Mouse (Mus musculus) midbrain, embryonic 15.5 days (tissue): ENCODE measurements around the gene Olfr980. TPM values are rescaled to one million over a fixed set of nuclear protein-coding genes. Genes with fewer than 3 reads are reported as not detected.
"Not testable (repeated sequence)": the region's sequence is repeated elsewhere in the genome, so short reads cannot be mapped to it uniquely, and the experiment has no call there.

Experiments used
- ATAC-seq: fragments of 200-750 bp; cut with Nextera tagmentation; replicated peaks from 2 replicates; pipeline ENCODE4 v1.8.0; 2017; ENCODE audit warnings: moderate TSS enrichment
- H3K27ac ChIP-seq: fragments of 300-500 bp; sonication (generic); 2 replicates; pipeline ENCODE4 v1.5.1; 2015; ENCODE audit warnings: mild to moderate bottlenecking, inconsistent platforms
- H3K27me3 ChIP-seq: fragments of 300-500 bp; sonication (generic); replicated peaks from 2 replicates; pipeline ENCODE4 v1.6.1; 2015; ENCODE audit warnings: inconsistent platforms
- H3K36me3 ChIP-seq: fragments of 300-500 bp; sonication (generic); replicated peaks from 2 replicates; pipeline ENCODE4 v1.6.1; 2015; ENCODE audit warnings: inconsistent platforms
- H3K4me1 ChIP-seq: fragments of 300-500 bp; sonication (generic); 2 replicates; pipeline ENCODE4 v1.6.1; 2015; ENCODE audit warnings: inconsistent platforms
- H3K4me2 ChIP-seq: fragments of 300-500 bp; sonication (generic); 2 replicates; pipeline ENCODE4 v1.6.1; 2015; ENCODE audit warnings: inconsistent platforms, mild to moderate bottlenecking, moderate library complexity
- H3K4me3 ChIP-seq: fragments of 300-500 bp; sonication (generic); 2 replicates; pipeline ENCODE4 v1.5.1; 2015; ENCODE audit warnings: mild to moderate bottlenecking, inconsistent platforms
- H3K9ac ChIP-seq: fragments of 300-500 bp; sonication (generic); 2 replicates; pipeline ENCODE4 v1.6.1; 2015; ENCODE audit warnings: mild to moderate bottlenecking, inconsistent platforms
- H3K9me3 ChIP-seq: fragments of 300-500 bp; sonication (generic); 2 replicates; pipeline ENCODE4 v1.6.1; 2016; ENCODE audit warnings: inconsistent platforms
- WGBS: fragments of 180-500 bp; shearing (Covaris S2); methylation state at CpG from one replicate; pipeline ENCODE4 v1.1.7; 2015; ENCODE audit warnings: mixed read lengths; 5-methylcytosine and 5-hydroxymethylcytosine counted together
- polyA plus RNA-seq: library from polyadenylated mRNA; unstranded; fragments of >200 nt; fragmentation: Nextera tagmentation; extraction: Ambion mirVana; gene quantifications from 2 replicates; pipeline ENCODE4 v1.2.1, GENCODE M21; 2015

Gene Olfr980
- not detected in 2 replicates for polyA plus RNA-seq

GRCm38 (mm10) chr9:40009482-40009881, at the start of gene Olfr980:
Gene Olfr980 (minus strand): TSS chr9:40009582.
- Histone ChIP-seq H3K27me3 (no peaks in the 10 kb centered on the region), H3K4me3 (no peak within 1 kb of the TSS), H3K27ac (no peak within 1 kb of the TSS), H3K4me1 (no peaks in the 10 kb centered on the region), H3K9me3 (no peaks in the 10 kb centered on the region), H3K4me2 (no peak within 1 kb of the TSS), H3K36me3 (no peaks in the 10 kb centered on the region), H3K9ac (no peak within 1 kb of the TSS)
- ATAC-seq: no peak
- WGBS: 92% methylated on average over 1 of the region's 1 CpGs

DNA sequence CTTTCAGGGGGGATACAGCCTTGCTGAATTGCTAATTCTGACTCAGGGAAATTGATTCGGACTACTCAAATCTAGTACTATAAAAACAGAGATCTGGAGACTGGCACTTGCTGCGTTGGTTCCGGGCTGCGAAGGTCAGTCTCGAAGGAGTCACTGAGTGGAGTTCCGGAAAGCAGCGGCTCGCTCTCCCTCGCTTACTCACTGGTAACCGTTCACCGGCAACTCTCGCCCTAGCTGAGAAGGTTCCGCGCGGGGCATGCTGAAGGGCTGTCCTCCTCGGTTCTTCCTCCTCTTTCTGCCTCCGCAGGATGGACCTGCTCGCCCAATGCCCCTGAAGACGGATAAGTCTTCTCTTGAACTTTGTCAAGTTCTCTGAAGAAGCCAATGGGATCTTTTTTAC, 40.8 kb upstream of the Olfr980 start:
- H3K4me3 ChIP-seq: no peak overlapping the region
- ATAC-seq: no peak
- no peaks in the 10 kb centered on the region for H3K27me3 ChIP-seq
- WGBS: 94% methylated on average over 19 of the region's 19 CpGs
- no peaks in the 10 kb centered on the region for H3K36me3 ChIP-seq
- no peak overlapping the region for H3K4me2 ChIP-seq
- H3K9ac ChIP-seq: no peak overlapping the region
- H3K4me1 ChIP-seq: no peaks in the 10 kb centered on the region
- H3K9me3 ChIP-seq: no peaks in the 10 kb centered on the region
- no peak overlapping the region for H3K27ac ChIP-seq

GRCm38 (mm10) chr9:40021164-40021563, 11.8 kb upstream of the Olfr980 start, which contains the start of gene Olfr981:
Gene Olfr981 (plus strand): TSS chr9:40021464.
- WGBS: 84% methylated on average over 2 of the region's 2 CpGs
- ATAC-seq: no peak
- H3K9ac ChIP-seq: no peak within 1 kb of the TSS
- no peak within 1 kb of the TSS for H3K27ac ChIP-seq
- H3K27me3 ChIP-seq: no peaks in the 10 kb centered on the region
- H3K4me3 ChIP-seq: no peak within 1 kb of the TSS
- no peaks in the 10 kb centered on the region for H3K36me3 ChIP-seq
- H3K9me3 ChIP-seq: no peaks in the 10 kb centered on the region
- no peaks in the 10 kb centered on the region for H3K4me1 ChIP-seq
- no peak within 1 kb of the TSS for H3K4me2 ChIP-seq

GRCm38 (mm10) chr9:40003365-40003764, 6.0 kb downstream of the Olfr980 start, which contains the start of gene Olfr979:
Gene Olfr979 (minus strand): TSS chr9:40003465.
- no peaks in the 10 kb centered on the region for H3K4me1 ChIP-seq
- no peaks in the 10 kb centered on the region for H3K9me3 ChIP-seq
- H3K9ac ChIP-seq: no peak within 1 kb of the TSS
- no peak for ATAC-seq
- no peak within 1 kb of the TSS for H3K4me2 ChIP-seq
- H3K36me3 ChIP-seq: no peaks in the 10 kb centered on the region
- 92% methylated on average over 1 of the region's 1 CpGs for WGBS
- H3K4me3 ChIP-seq: no peak within 1 kb of the TSS
- no peak within 1 kb of the TSS for H3K27ac ChIP-seq
- no peaks in the 10 kb centered on the region for H3K27me3 ChIP-seq

- H3K9ac ChIP-seq: no peak within 1 kb of the TSS
- H3K4me1 ChIP-seq: no peaks in the 10 kb centered on the region
- no peaks in the 10 kb centered on the region for H3K36me3 ChIP-seq
- no peak within 1 kb of the TSS for H3K4me3 ChIP-seq
- no peak within 1 kb of the TSS for H3K27ac ChIP-seq
- H3K4me2 ChIP-seq: no peak within 1 kb of the TSS
- no peak for ATAC-seq
- 77% methylated on average over 2 of the region's 2 CpGs for WGBS
- no peaks in the 10 kb centered on the region for H3K9me3 ChIP-seq
- H3K27me3 ChIP-seq: no peaks in the 10 kb centered on the region
Observed at GRCm38 (mm10) chr9:39991813-39992212, 17.6 kb downstream of the Olfr980 start, which contains the start of gene Olfr978. Gene Olfr978 (plus strand): TSS chr9:39992113.

GRCm38 (mm10) chr9:39976581-39977145, 32.7 kb downstream of the Olfr980 start:
- not testable (repeated sequence) for H3K9me3 ChIP-seq, H3K9ac ChIP-seq, ATAC-seq, H3K27ac ChIP-seq, H3K4me1 ChIP-seq, H3K36me3 ChIP-seq, H3K27me3 ChIP-seq, H3K4me2 ChIP-seq, H3K4me3 ChIP-seq
- WGBS: 84% methylated on average over 1 of the region's 1 CpGs

DNA sequence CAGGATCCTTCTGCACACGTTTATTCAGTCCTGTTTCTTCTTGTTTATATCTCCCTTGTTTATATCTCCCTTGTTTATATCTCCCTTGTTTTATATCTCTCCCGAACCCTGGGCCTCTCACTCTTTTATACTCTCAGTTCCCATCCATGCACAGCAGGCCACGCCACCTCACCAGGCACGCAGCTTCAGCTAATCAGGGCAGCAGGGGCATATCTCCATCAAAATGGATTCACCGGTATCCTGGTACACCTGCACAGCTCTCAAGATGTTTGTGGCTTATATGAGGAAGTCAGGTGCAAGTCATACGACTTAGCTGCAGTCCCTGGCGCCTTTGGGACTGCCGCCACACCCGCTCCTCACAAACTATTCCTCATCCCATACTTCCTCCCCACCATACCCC, 48.3 kb downstream of the Olfr980 start, which contains the start of gene Olfr976:
TSS of gene Olfr976 (minus strand) at position 101 of the 400 bp plus-strand sequence.
- not testable (repeated sequence) for H3K27me3 ChIP-seq, H3K4me2 ChIP-seq, H3K9me3 ChIP-seq, H3K9ac ChIP-seq, H3K4me1 ChIP-seq, ATAC-seq, H3K4me3 ChIP-seq, H3K36me3 ChIP-seq, H3K27ac ChIP-seq
- 89% methylated on average over 7 of the region's 9 CpGs for WGBS

Other genes starting within 250 kb of the Olfr980 start
- not detected in 2 replicates for gene Olfr968, start 226.3 kb downstream of the Olfr980 start, polyA plus RNA-seq
- not detected in 2 replicates for gene Olfr969, start 218.6 kb downstream of the Olfr980 start, polyA plus RNA-seq
- not detected in 2 replicates for gene Olfr970, start 200.7 kb downstream of the Olfr980 start, polyA plus RNA-seq
- gene Olfr971, start 172.7 kb downstream of the Olfr980 start, polyA plus RNA-seq: not detected in 2 replicates
- gene Olfr972, start 143.2 kb downstream of the Olfr980 start, polyA plus RNA-seq: not detected in 2 replicates
- not detected in 2 replicates for gene Olfr229, start 102.2 kb downstream of the Olfr980 start, polyA plus RNA-seq
- not detected in 2 replicates for gene Olfr974, start 72.1 kb downstream of the Olfr980 start, polyA plus RNA-seq
- gene Olfr975, start 57.5 kb downstream of the Olfr980 start, polyA plus RNA-seq: 0.09 TPM in 1 of 2 replicates, not detected in the other
- not detected in 2 replicates for gene Olfr976, start 48.4 kb downstream of the Olfr980 start, polyA plus RNA-seq
- not detected in 2 replicates for gene Olfr978, start 17.5 kb downstream of the Olfr980 start, polyA plus RNA-seq
- gene Olfr979, start 6.1 kb downstream of the Olfr980 start, polyA plus RNA-seq: not detected in 2 replicates
- gene Olfr981, start 11.9 kb upstream of the Olfr980 start, polyA plus RNA-seq: not detected in 2 replicates
- not detected in 2 replicates for gene Olfr982, start 64.2 kb upstream of the Olfr980 start, polyA plus RNA-seq
- gene Olfr983, start 84.0 kb upstream of the Olfr980 start, polyA plus RNA-seq: not detected in 2 replicates
- not detected in 2 replicates for gene Olfr984, start 104.6 kb upstream of the Olfr980 start, polyA plus RNA-seq
- not detected in 2 replicates for gene Olfr985, start 120.6 kb upstream of the Olfr980 start, polyA plus RNA-seq
- gene Tmem225, start 138.5 kb upstream of the Olfr980 start, polyA plus RNA-seq: not detected in 2 replicates
- 0.08 and 0.11 TPM in 2 replicates for gene Olfr986, start 171.3 kb upstream of the Olfr980 start, polyA plus RNA-seq
- gene Zfp202, start 182.7 kb upstream of the Olfr980 start, polyA plus RNA-seq: 13.1 and 13.7 TPM in 2 replicates